Mouse (Mus musculus): ENCODE measurements at regions not wholly inside any gene's neighbourhood (a gene's known extent, or its start where the extent isn't known, plus 50 kb on each side); places are given as distances from the start of the nearest gene placed in this dataset.

GRCm38 (mm10) chr4:83957217-83957692, 431.9 kb downstream of the Ccdc171 start:
- ATAC-seq = no peak
- no peaks in the 10 kb centered on the region for H3K27me3 ChIP-seq
- H3K4me2 ChIP-seq (replicated peaks) = no peak overlapping the region
- no peak overlapping the region for H3K9ac ChIP-seq (replicated peaks)
- H3K4me3 ChIP-seq (replicated peaks) = no peak overlapping the region
- no peaks in the 10 kb centered on the region for H3K36me3 ChIP-seq
- no peaks in the 10 kb centered on the region for H3K4me1 ChIP-seq (replicated peaks)
- 82% methylated on average over 5 of the region's 5 CpGs for WGBS
- no peak overlapping the region for H3K27ac ChIP-seq
- no peaks in the 10 kb centered on the region for H3K9me3 ChIP-seq

GRCm38 (mm10) chr4:83966898-83967297, 441.6 kb downstream of the Ccdc171 start:
- no peak overlapping the region for H3K4me2 ChIP-seq (replicated peaks)
- ATAC-seq = no peak
- H3K9ac ChIP-seq (replicated peaks) = no peak overlapping the region
- H3K4me3 ChIP-seq (replicated peaks) = no peak overlapping the region
- H3K27ac ChIP-seq = no peak overlapping the region
- no peaks in the 10 kb centered on the region for H3K9me3 ChIP-seq
- no peaks in the 10 kb centered on the region for H3K4me1 ChIP-seq (replicated peaks)
- no peaks in the 10 kb centered on the region for H3K36me3 ChIP-seq
- WGBS = 86% methylated on average over 1 of the region's 1 CpGs
- H3K27me3 ChIP-seq = no peaks in the 10 kb centered on the region

DNA sequence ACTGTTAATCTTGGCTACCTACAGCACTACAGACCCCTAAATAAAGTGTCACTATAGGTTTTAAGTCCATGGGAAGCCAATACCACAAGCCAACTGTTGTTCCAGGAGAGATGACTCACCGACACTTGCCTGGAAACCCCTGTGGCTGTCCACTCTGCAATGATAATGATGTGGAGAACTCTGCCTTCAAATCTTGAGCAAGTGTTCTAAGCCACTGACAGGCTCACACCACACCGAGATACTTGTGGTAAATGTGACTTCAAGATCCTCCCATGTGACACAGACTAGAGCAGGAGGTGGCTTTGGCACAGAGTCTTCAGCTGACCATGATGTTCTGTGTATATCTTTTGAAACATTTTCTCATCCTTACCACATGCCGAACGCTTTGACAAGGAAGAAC, 447.8 kb downstream of the Ccdc171 start:
- 92% methylated on average over 4 of the region's 4 CpGs for WGBS
- Histone ChIP-seq H3K27ac (no peak overlapping the region), H3K9ac (replicated peaks) (no peak overlapping the region), H3K36me3 (no peaks in the 10 kb centered on the region), H3K4me3 (replicated peaks) (no peak overlapping the region), H3K4me2 (replicated peaks) (no peak overlapping the region), H3K9me3 (no peaks in the 10 kb centered on the region), H3K4me1 (replicated peaks) (no peaks in the 10 kb centered on the region), H3K27me3 (peaks cover 3% of the 10 kb centered on the region; the same call in 1 of the 2 replicates)
- no peak for ATAC-seq

DNA sequence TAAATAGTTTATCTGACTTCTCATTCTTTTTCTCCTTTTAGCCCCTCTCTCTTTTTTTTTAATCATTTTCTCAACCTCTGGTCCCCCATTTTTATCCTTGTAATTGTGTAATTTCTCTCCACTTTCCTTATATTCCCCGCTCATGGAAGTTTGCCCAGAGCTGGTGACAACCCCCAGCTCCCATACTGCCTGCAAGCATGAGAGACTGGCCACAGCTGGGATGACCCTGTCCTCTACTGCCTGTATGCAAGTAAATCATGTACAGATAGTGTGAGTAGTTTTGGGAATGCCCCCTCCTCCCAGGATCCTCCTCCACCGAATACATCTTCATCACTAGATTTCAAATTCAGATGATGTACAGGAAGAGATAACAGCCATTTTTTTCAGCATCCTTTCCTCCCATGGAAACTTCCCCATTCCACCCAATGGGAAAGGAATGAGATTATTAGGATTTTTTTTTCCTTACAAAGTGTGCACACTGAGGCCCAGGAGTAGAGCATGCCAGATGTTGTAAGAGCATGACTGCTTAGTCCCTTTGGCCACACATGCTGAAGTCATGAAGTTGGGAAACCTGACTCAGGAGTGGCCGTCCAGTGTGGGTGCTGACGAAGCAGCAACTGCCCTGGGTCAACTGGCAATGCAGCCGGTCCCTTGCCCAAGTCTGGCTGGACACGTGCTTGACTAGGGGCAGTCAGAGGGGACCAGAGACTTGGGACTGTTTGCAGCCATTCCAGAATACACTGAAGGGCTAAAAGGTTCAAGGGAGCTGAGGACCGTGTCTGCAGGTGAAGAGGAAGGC, 449.1 kb downstream of the Ccdc171 start:
- H3K4me1 ChIP-seq (replicated peaks) = no peaks in the 10 kb centered on the region
- 82% methylated on average over 7 of the region's 7 CpGs for WGBS
- H3K27ac ChIP-seq = no peak overlapping the region
- H3K36me3 ChIP-seq = no peaks in the 10 kb centered on the region
- H3K9me3 ChIP-seq = no peaks in the 10 kb centered on the region
- no peak overlapping the region for H3K9ac ChIP-seq (replicated peaks)
- no peak for ATAC-seq
- no peak overlapping the region for H3K4me2 ChIP-seq (replicated peaks)
- peaks cover 3% of the 10 kb centered on the region; the same call in 1 of the 2 replicates for H3K27me3 ChIP-seq
- H3K4me3 ChIP-seq (replicated peaks) = no peak overlapping the region

- 82% methylated on average over 5 of the region's 5 CpGs for WGBS
- no peak overlapping the region for H3K27ac ChIP-seq
- ATAC-seq = no peak
- H3K4me3 ChIP-seq (replicated peaks) = no peak overlapping the region
- no peaks in the 10 kb centered on the region for H3K36me3 ChIP-seq
- H3K9ac ChIP-seq (replicated peaks) = no peak overlapping the region
- H3K4me1 ChIP-seq (replicated peaks) = no peaks in the 10 kb centered on the region
- H3K4me2 ChIP-seq (replicated peaks) = no peak overlapping the region
- H3K27me3 ChIP-seq = peaks cover 3% of the 10 kb centered on the region; the same call in 1 of the 2 replicates
- no peaks in the 10 kb centered on the region for H3K9me3 ChIP-seq
Observed at GRCm38 (mm10) chr4:83975569-83975968, 450.2 kb downstream of the Ccdc171 start.

DNA sequence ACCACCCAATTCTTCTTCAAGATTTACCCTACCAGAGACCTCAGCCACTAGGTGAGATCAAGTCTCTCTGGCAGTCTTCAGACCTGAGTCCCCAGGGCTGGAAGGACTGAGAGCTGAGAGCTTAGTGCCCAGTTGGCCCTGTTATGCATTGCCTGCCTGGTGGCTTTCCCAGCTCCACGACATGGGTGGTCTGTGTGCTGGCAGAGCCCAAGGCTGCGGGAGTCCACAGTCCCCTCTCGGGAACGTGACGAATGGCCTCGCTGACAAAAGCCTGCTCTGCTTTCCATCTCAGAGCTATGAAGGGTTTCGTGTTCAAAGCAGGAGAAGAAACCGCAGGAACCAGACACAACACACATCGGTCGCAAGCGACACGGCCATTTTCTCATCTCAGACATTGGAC, 450.7 kb downstream of the Ccdc171 start:
- no peak overlapping the region for H3K27ac ChIP-seq
- no peaks in the 10 kb centered on the region for H3K36me3 ChIP-seq
- no peak overlapping the region for H3K4me2 ChIP-seq (replicated peaks)
- no peak overlapping the region for H3K4me3 ChIP-seq (replicated peaks)
- WGBS = 63% methylated on average over 12 of the region's 12 CpGs
- H3K9ac ChIP-seq (replicated peaks) = no peak overlapping the region
- H3K27me3 ChIP-seq = peaks cover 3% of the 10 kb centered on the region; the same call in 1 of the 2 replicates
- H3K9me3 ChIP-seq = no peaks in the 10 kb centered on the region
- ATAC-seq = no peak
- H3K4me1 ChIP-seq (replicated peaks) = no peaks in the 10 kb centered on the region

DNA sequence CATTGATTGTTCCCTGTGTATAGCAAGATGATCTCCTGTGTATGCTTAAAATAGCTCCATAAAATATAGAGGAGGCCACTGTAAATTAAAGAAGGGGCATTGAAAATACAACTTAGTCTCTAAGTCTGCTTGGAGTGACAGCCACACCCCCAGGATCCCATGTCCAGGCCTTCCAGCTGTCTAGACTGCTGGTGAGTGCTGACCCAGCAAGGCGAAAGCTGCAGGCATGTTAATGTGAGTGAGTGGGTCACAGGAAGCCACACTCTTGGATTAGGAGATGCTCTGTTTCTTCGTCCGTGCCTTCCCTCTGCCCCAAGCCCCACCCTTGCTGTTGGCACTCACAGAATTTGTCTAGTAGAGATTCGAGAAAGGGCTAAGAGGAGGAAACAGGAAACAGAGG, 453.7 kb downstream of the Ccdc171 start:
- H3K36me3 ChIP-seq = no peaks in the 10 kb centered on the region
- H3K4me3 ChIP-seq (replicated peaks) = no peak overlapping the region
- H3K27me3 ChIP-seq = peaks cover 3% of the 10 kb centered on the region; the same call in 1 of the 2 replicates
- ATAC-seq = no peak
- H3K9ac ChIP-seq (replicated peaks) = no peak overlapping the region
- no peak overlapping the region for H3K27ac ChIP-seq
- no peaks in the 10 kb centered on the region for H3K9me3 ChIP-seq
- H3K4me2 ChIP-seq (replicated peaks) = no peak overlapping the region
- 84% methylated on average over 4 of the region's 4 CpGs for WGBS
- no peaks in the 10 kb centered on the region for H3K4me1 ChIP-seq (replicated peaks)

DNA sequence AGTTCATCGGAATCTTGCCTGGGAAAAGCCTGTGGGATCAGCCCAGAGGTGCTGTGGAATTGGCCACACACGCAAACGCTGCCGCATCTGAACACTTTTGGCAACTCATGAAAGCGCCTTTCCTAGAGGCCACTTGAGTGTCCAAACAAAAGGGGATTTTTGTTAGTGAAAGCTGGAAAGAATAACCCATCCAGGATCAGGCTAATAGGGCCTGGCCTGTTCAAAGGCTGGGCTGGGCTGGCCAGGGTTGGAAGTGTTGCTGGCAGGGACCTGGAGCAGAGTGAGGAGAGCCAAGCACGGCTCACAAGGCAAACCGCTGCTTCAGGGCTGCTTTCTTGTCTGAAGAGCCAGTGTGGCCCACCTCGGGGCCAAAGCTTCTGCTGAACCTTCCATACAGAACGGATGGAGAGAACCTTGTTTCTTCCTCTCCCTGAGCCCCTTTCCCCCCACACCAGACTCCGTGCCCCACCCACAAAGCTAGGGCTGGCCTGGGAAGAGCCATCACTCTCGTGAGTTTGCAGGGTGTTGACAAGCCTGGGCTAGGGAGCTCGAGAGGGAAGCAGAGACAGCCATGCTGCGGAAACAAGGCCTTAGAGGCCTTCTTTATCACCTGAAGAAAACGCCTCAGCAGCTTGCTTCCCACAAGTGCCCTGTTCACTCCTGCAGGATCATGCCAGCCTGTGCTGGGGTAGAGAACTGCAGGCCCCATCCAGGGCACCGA, 459.5 kb downstream of the Ccdc171 start:
- Histone ChIP-seq H3K4me1 (replicated peaks) (0 out of 2 replicates have a peak, but pooled peaks cover 2% of the 10 kb centered on the region), H3K27ac (no peak overlapping the region), H3K9me3 (no peaks in the 10 kb centered on the region), H3K36me3 (no peaks in the 10 kb centered on the region), H3K4me2 (replicated peaks) (no peak overlapping the region), H3K4me3 (replicated peaks) (no peak overlapping the region), H3K27me3 (no peaks in the 10 kb centered on the region), H3K9ac (replicated peaks) (no peak overlapping the region)
- 77% methylated on average over 15 of the region's 15 CpGs for WGBS
- peak; percentile 63; the same call in 1 of the 2 replicates for ATAC-seq

DNA sequence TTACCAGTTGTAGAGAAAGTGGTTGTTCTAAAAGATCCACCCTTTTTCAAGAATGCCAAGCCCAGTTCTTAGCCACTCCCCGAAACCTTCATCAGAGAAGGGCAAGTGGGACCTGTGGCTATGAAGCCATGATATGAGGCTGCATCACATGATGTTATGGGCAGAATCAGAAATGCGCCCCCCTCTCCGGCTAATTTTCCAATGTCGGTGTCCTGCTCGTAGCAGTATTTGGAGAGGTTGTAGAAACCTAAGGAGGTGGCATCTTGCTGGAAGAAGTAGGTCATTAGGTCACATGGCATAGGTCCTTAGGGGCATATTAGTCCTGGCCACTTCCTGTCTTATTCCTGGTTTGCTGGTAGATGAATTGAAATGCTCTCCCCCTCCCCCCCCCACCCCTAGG, 460.1 kb downstream of the Ccdc171 start:
- H3K4me1 ChIP-seq (replicated peaks) = peaks cover 6% of the 10 kb centered on the region; the same call in 1 of the 2 replicates
- 96% methylated on average over 5 of the region's 5 CpGs for WGBS

GRCm38 (mm10) chr4:83986951-83987822, 461.8 kb downstream of the Ccdc171 start:
- Histone ChIP-seq H3K4me2 (replicated peaks) (no peak overlapping the region), H3K27ac (no peak overlapping the region), H3K4me1 (replicated peaks) (peaks cover 10% of the 10 kb centered on the region; the same call in 1 of the 2 replicates), H3K9ac (replicated peaks) (no peak overlapping the region), H3K9me3 (no peaks in the 10 kb centered on the region), H3K36me3 (no peaks in the 10 kb centered on the region), H3K4me3 (replicated peaks) (no peak overlapping the region), H3K27me3 (no peaks in the 10 kb centered on the region)
- no peak for ATAC-seq
- 77% methylated on average over 13 of the region's 13 CpGs for WGBS

More for the DNA sequence above, 460.1 kb downstream of the Ccdc171 start:
- no peaks in the 10 kb centered on the region for H3K27me3 ChIP-seq
- H3K4me2 ChIP-seq (replicated peaks) = no peak overlapping the region
- no peak overlapping the region for H3K9ac ChIP-seq (replicated peaks)
- no peak overlapping the region for H3K27ac ChIP-seq
- no peak for ATAC-seq
- no peaks in the 10 kb centered on the region for H3K36me3 ChIP-seq
- H3K4me3 ChIP-seq (replicated peaks) = no peak overlapping the region
- no peaks in the 10 kb centered on the region for H3K9me3 ChIP-seq

DNA sequence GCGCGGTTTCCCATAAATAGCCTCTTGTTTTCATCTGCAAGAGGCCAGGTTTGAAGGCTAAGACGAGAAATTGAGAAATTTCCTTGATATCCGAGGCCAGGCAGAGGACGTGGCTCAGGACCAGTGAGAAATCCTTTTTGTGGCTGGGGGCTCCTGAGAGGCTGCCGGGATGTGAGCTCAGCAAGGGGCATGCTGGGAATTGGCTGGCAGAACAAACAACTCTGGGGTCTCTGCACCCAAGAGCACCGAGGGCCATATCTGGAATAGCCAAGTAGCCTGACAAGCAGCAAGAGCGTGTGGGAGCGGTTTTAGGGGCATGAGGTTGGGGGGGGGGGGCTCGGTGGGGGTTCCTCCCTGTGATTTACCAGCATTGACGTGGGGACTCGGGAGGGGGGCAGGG, 462.5 kb downstream of the Ccdc171 start:
- no peak overlapping the region for H3K4me2 ChIP-seq (replicated peaks)
- no peak overlapping the region for H3K27ac ChIP-seq
- H3K4me3 ChIP-seq (replicated peaks) = no peak overlapping the region
- no peaks in the 10 kb centered on the region for H3K27me3 ChIP-seq
- H3K4me1 ChIP-seq (replicated peaks) = peaks cover 10% of the 10 kb centered on the region; the same call in 1 of the 2 replicates
- H3K9me3 ChIP-seq = no peaks in the 10 kb centered on the region
- H3K9ac ChIP-seq (replicated peaks) = no peak overlapping the region
- no peaks in the 10 kb centered on the region for H3K36me3 ChIP-seq
- no peak for ATAC-seq
- WGBS = 50% methylated on average over 12 of the region's 12 CpGs

Data from midbrain, embryonic 13.5 days (tissue).